Mouse (Mus musculus): ENCODE data around the gene Cacna1d.

The Cacna1d gene

GRCm38 (mm10) chr14:30371070-30371469 is 120.2 kb downstream of the Cacna1d start:
- DNase-seq (ENCODE audit: low spot score), result no peak

DNA sequence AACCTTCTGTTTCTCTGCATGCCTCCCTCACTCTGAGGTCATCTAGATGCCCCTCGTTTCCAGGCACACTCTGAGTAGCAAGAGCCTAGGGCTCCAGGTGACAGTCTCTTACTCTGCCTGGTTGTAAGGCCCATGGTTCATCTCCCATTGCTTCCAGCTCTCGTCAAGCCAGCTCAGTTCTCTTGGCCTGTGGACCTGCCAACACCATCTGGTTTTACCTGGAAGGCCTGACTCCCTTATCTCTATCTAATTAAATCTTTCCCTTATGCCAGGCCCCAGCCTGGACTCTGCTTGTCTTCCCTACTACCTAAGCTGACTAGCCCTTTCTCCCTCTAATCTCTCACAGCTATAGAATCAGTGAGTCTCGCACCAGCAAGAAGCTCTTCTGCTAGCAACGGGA is 124.2 kb downstream of the Cacna1d start:
- no peak for DNase-seq (ENCODE audit: low spot score)

DNA sequence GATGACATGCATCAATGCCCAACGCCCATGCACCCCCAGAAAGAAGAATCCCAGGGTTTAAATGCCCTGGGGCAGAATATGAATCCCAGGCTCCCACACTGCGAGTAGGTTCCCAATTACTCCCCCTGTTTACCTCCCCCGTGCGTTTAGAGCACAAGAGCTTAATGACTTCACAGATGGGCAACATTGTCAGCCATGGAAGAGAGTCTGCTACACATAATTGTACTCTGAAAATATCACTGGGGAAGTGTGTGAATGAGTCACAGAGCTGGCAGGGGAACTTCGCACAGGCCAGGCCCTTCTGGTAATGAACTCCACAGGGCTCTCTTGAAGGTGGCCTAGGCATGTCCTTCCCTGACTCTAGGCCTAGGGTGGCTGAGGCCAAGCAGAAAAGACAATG is 125.4 kb downstream of the Cacna1d start:
- no peak for DNase-seq (ENCODE audit: low spot score)

GRCm38 (mm10) chr14:30363487-30364167 is 127.6 kb downstream of the Cacna1d start:
- DNase-seq (ENCODE audit: low spot score), result no peak

DNA sequence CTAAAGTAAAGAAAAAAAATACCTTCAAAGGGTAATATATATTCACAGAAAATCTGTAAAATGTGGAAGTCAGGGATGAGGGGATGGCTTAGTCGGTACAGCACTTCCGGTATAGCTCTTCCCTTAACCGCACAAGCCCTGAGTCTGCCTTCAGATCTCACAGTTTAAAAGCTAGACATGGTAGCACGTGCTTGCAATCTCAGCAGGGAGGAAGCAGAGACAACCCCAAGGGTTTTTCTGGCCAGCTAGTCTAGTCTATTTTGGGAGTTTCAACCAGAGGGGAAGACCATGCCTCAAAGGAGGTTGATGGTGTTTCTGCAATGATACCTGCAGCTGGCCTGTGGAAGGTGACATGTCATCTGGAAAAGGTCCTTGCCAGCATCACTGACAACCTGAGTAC is 128.9 kb downstream of the Cacna1d start:
- DNase-seq (ENCODE audit: low spot score), result no peak

DNA sequence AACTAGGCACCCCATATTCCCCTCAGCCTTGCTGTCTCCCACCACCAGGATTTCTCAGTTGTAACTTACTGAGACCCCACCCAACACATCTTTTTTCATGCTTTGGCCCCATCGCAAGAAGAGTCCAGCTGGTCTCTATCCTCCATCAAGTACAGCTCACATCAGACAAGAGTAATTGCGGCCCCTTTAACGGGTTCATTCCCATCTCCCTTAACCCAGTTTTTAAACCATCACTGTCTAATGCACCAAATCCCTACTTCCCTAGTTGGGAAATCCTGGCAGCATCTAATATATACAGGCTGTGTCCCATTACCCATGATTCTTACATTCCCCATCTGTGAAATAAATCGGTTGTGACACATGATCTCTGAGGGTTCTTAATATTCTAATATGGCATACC is 130.8 kb downstream of the Cacna1d start:
- DNase-seq (ENCODE audit: low spot score), result no peak

- no peak for DNase-seq (ENCODE audit: low spot score)
Measured at GRCm38 (mm10) chr14:30360004-30360403, 131.3 kb downstream of the Cacna1d start.

DNA sequence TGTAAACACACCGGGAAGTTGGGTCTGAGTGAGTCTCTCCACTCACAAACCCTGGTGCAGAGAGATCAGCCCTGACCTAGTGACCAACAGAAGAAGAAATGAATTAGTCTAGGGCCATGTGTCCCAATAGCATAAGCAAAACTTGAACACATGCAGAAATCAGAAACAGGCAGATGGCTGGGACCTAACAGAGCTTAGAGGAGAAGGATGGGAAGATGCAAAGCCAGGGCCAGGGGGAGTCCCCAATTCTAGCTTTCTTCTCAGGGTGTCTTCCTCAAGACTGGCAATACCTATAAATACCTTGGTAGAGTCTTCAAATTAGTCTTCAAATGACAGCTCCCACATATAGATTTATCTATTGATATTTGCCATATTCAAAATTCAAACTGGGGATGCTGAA is 133.2 kb downstream of the Cacna1d start:
- no peak for DNase-seq (ENCODE audit: low spot score)

DNA sequence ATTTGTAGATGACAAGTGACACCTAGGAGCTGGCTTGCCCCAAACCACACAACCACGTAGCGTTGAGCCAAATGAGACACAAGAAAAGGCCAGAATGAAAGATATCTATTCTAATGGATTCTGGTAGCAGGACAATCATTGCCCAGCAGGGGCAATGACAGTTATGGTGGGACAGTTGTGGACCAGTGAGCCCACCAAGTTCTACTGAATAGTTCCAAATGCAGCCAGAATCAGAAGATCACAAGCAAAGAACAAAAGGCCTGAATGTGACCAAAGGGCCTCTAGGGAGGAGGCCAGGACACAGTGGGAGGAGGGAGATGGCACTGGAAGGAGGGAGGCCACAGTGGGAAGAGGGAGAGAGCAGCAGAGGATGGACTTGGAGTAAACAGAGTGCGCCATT is 134.8 kb downstream of the Cacna1d start:
- DNase-seq (ENCODE audit: low spot score), result no peak

GRCm38 (mm10) chr14:30354761-30355160 is 136.5 kb downstream of the Cacna1d start:
- no peak for DNase-seq (ENCODE audit: low spot score)

DNA sequence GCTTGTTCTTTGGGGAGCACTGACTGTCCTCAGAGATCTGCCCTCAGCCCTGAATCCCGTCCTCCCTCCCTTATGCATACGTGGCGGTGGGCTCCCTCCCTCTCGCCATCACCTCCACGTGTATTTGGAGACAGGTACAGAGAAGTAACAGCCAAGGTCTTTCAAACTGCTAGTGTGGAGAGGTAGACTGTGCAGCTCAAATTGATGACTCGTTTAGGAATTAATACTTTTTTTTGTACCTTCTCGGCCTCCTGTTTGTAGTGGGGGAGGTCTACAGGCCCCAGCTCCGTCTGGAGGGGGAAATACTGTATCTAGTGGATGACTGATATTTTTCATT is 137.2 kb downstream of the Cacna1d start:
- DNase-seq (ENCODE audit: low spot score), result no peak

- peak; percentile 11 for DNase-seq (ENCODE audit: low spot score)
Measured at GRCm38 (mm10) chr14:30353291-30354126, 137.7 kb downstream of the Cacna1d start.

DNA sequence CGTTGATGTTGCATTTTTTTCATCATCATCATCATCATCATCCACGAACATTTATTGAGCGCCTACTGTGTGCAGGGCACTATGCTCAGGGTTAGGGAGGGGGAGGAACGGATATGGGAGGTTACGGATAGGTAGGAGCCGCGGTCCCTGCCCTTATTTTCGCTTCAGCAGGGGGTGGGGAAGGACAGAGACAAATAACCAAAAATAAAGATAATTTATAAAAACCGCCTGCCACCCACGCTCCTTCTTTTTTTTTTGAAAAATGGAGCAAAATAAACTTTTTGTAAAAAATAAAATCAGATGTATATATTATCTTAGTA is 138.3 kb downstream of the Cacna1d start:
- no peak for DNase-seq (ENCODE audit: low spot score)

DNA sequence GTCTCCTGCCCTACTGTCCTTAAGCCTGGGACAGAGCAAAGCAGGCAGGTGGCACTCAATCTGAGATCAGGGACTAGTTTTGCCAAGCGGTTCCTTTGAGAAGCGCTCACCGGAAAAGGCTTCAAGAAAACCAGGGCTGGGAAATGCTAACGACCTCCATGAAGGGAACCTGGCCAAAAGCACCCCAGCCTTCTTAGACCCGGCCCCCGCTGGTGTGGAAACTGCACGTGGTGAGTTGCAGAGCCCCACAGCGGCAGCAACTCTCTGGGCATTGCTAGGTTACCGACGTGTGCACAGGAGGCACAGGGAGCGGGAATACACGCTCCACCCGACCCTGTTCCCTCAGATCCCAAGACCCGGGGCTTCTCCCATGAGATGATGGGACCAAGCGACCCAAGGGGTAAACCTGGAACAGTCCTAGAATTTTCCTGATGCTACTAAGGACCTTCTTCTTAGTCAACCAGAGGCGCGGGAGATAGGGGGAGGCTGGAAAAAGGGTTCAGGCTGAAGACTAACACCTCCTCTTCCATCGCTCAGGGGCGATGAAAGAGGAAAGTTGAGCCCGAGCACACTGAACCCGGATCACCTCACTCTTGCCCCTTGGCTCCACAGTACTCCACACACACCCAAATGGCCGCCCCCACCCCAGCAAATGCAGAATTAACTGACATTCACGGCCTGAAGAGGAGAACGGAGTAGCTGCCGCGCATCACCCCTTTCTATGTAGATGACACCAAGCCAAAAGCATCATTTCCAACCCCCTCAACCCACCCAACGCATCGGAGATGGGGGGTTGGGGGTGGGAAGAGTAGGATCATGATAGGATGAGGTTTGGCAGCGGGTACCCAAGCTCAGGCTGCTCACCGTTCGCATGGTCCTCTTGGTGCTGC is 138.9 kb downstream of the Cacna1d start:
- DNase-seq (ENCODE audit: low spot score), result no peak

GRCm38 (mm10) chr14:30350285-30350684 is 141.0 kb downstream of the Cacna1d start:
- no peak for DNase-seq (ENCODE audit: low spot score)

GRCm38 (mm10) chr14:30344948-30345865 is 146.0 kb downstream of the Cacna1d start:
- no peak for DNase-seq (ENCODE audit: low spot score)

DNA sequence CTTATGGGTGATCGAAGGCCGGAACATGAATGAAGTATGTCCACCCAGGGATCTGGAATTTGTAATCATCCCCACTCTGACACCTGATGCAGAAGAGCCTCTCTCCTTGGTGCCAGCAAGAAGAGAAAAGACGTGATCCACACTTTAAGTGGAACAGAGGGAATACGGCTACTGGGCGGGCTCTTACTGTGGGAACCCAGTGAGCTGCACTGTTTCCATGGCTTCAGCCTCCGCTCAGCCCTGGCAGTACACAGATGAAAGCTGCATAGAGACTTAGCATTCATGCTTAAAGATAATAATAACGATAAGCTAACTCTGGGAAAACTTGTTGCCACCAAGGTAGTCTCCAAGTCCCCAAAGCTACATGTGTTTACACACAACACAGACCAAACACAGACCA is 147.5 kb downstream of the Cacna1d start:
- DNase-seq (ENCODE audit: low spot score), result no peak

GRCm38 (mm10) chr14:30341825-30342590 is 149.2 kb downstream of the Cacna1d start:
- no peak for DNase-seq (ENCODE audit: low spot score)

DNA sequence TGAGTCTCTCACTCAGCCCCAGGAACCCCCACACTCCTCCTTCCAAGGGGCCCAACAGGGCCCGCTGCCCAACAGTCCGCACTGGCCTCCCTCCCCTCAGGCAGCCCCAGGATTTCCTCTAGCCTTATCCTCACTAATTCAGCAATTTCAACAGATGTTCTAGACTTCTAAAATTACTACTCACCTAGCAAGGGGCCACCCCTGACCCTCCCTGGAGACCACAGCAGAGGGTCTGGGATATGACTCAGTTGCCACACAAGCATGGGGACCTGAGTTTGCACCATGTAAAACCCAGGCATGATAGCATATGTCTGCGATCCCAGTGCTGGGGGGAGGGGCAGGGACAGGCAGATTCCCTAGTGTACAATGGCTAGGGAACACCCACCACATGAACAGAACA is 151.1 kb downstream of the Cacna1d start:
- no peak for DNase-seq (ENCODE audit: low spot score)

DNA sequence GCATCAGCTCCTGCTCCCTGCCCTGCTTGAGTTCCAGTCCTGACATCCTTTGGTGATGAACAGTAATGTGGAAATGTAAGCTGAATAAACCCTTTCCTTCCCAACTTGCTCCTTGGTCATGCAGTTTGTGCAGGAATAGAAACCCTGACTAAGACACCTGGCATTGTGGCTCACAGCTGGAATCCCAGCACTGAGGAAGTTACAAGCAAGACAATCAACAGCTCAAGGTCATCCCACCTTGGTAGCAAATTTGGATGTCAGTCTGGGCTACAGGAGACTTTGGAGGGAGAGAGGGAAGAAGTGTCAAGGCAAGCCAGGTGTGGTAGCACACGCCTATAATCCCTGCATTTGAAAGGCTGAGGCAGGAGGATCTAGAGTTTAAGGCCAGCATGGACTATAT is 159.4 kb downstream of the Cacna1d start:
- DNase-seq (ENCODE audit: low spot score), result no peak

Data from ovary, postnatal 14 days (tissue).